Mouse (Mus musculus) layer of hippocampus, adult 9-11 months (tissue): ENCODE measurements around the gene Caskin1.

Experiments used
- DNase-seq: peaks from one replicate; pipeline ENCODE4 v3.0.0; 2022

The Caskin1 gene

DNA sequence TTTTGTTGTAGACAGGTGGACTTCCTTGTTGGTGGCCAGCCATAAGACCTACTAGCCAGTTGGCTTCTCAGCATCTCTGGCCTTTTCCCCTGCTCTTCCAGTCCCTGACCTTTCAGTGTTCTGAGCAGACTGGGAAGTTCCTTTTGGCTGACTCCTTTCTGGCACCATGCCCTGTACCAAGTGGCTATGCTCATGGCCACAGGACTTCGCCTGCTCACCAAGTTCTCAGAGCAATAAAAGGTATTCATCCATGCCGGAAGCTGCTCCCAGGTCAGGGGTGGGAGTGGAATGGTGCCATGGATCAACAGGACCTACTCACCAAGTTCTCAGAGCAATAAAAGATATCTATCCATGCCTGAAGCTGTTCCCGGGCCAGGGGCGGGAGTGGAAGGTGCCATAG, 15.9 kb upstream of the Caskin1 start:
- no peak for DNase-seq

- DNase-seq, result no peak
Measured at GRCm38 (mm10) chr17:24473612-24474275, 14.7 kb upstream of the Caskin1 start, which contains the start of gene Bricd5. Gene Bricd5 (plus strand): TSS chr17:24473884.

DNA sequence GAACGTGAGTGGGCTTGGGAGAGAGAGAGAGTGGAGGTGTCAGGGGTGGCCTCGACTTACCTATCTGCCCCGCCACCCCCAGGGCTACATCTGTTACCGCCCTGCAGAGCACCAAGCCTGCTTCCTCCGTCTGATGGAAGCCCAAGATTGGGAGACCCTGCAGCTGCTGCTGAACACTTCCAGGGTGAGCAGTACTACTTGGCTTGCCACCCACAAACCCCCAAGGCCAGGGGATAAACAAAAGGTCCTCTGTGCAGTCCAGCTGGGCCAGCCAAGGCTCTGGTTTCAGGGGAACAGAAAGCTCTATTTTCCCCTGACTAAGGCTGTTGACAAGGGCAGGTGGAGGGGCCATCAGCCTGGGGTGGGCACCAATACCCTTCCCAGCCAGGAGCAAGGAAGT, 13.8 kb upstream of the Caskin1 start:
- DNase-seq, result peak; percentile 81

GRCm38 (mm10) chr17:24475586-24475985, 12.8 kb upstream of the Caskin1 start:
- DNase-seq, result no peak

GRCm38 (mm10) chr17:24476022-24476776, 12.2 kb upstream of the Caskin1 start:
- DNase-seq, result no peak

DNA sequence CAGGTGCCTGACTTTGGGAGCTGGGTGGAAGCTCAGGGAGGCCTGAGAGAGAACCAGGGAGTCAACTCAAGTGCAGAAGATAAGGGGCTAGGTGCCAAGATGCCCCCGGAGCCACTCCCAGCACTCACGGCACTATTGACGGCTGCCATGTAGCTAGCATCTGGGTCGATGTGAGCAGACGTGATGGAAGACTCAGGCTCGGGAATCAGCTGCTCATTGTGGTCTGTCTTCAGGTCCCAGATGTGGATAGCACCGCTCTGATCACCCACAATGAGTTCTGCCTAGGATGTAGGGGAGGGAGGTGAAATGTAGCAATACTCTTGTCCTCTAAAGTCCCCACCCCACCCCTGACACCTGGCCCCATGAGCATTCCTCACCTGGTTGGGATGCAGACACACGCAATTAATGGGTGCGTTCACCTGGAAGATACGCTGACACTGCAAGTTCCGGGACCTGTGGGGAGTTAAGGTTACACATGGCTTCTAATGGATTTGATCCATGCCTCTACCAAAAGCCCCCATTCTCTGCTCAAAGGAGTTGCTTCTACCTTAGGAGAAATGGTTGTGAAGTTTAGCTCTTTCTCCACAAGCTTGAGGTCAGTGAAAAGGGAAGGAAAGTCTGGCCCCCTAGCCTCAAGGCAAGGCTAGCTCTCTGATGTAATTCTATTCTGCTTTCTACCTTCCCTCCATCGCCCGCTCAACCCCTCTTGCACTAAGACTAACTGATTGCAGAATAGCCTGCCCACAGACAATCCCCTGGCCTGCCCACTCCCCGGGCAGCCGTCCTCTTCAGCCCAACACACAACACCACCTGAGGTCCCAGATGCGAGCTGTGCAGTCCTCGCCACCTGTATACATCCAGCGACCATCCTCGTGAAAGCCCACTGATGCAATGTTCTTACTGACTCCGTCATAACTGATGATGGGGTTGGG, 11.1 kb upstream of the Caskin1 start:
- DNase-seq, result no peak

DNA sequence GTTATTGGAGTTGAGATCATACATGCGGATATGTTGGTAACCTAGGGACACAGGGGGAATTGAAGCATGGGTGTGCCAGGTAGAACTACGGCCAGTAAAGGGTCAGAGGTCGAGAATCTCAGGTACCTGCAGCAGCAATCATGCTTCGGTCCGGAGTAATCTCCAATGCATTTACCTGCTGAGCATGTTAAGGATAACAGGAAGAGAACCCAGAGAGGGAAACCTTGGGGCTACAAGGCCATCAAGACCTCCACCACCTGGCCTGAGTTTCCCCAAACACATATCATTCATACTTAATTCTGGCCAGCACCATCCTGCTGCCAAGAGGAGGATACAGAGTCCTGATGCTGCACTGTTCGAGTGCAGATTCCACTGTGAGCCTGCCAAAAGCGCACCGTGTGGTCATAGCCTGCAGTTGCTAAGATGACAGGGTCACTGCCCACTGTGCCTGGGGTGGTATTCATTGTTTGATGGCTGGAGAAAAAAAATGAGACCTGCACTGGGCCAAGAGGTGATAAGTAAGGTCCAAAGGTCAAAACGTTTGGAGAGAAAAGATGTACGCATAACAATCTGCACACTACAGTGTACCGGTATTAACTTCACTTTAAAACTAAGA, 10.3 kb upstream of the Caskin1 start:
- DNase-seq, result no peak

DNA sequence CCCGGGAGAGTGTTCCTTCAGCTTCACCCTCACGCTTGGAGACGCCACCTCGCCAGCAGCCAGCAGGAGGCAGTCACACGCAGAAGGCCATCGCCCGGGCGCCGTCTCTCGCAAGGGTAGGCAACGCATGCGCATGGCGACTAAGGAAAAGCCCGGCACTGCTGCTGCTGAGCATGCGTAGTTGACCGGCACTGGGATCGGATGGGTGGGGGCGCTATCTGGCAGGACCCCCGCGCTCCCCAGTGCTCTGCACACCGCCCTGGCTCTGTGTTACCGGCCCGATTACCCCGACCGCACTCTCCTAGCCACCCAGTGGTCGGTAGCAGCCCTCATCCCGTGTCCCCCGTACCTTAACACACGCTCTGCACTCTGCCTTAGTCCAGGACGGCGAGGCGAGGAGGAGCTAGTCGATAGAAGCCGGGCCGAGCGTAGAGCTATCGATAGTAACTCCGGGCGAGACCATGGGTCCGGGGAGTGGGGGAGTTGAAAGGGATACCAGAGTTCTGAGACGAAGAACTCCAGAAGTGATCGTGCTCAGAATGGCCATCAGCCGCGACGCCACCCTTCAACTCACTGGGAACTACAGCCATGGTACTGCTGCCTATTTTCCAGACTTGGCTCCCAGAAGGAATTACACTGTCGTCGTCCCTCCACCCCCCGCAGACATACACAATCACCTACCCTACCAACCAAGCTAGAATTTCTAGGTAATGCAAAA, 9.6 kb upstream of the Caskin1 start, which contains the start of gene Mlst8:
Mlst8 (minus strand) TSS at position 416 of the 718 bp plus-strand sequence.
- DNase-seq, result peak; percentile 96

- DNase-seq, result no peak
Measured at GRCm38 (mm10) chr17:24479431-24479830, 9.0 kb upstream of the Caskin1 start.

- no peak for DNase-seq
Measured at GRCm38 (mm10) chr17:24480201-24480826, 8.1 kb upstream of the Caskin1 start.

DNA sequence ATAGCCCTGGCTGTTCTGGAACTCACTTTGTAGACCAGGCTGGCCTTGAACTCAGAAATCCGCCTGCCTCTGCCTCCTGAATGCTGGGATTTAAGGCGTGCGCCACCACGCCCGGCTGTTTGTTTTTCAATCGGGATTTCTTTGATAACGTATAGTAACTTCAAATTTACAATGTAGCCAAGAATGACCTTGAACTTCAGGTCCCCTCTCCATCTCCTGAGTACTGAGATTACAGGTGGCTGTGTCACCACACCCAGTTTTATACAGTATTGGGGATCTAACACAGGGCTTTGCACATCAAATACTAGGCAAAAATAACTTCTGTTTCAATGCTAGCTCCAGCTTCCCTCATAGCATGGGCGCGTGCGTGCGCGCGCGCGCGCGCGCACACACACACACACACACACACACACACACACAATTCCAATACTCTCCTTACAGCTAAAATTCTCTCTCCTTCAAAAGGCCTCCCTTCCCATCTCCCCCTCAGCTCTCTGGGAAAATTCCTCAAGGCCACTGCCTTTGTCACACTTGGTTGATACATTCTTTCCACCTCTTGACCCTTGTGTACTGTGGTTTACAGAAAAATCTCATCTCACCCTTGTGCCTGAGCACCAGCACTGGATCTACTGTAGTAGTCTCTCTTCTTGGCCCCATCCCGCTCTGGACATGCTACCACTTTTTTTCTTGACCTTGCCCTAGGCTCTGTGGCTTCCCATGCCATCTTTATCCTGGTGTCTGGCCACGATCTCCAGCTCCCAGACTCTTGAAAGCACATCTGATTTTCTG, 7.2 kb upstream of the Caskin1 start:
- DNase-seq, result no peak

DNA sequence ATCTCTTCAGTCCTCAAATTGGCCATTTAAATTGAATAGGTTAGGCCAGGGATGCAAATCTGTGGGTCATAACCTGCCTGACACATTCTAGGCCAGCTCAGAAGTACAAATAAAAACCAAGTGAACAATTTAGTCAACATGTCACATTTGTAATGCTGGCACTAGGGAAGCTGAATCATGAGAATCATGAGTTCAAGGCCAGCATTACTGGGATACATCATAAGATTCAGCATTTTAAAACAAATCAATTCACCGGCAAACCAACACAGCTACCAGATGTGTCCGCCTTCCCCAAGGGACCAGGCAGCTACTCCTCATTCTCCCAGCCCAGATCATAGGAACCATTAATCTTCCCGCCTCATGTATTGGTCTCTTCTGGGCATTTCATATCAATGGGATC, 4.9 kb upstream of the Caskin1 start:
- DNase-seq, result no peak

DNA sequence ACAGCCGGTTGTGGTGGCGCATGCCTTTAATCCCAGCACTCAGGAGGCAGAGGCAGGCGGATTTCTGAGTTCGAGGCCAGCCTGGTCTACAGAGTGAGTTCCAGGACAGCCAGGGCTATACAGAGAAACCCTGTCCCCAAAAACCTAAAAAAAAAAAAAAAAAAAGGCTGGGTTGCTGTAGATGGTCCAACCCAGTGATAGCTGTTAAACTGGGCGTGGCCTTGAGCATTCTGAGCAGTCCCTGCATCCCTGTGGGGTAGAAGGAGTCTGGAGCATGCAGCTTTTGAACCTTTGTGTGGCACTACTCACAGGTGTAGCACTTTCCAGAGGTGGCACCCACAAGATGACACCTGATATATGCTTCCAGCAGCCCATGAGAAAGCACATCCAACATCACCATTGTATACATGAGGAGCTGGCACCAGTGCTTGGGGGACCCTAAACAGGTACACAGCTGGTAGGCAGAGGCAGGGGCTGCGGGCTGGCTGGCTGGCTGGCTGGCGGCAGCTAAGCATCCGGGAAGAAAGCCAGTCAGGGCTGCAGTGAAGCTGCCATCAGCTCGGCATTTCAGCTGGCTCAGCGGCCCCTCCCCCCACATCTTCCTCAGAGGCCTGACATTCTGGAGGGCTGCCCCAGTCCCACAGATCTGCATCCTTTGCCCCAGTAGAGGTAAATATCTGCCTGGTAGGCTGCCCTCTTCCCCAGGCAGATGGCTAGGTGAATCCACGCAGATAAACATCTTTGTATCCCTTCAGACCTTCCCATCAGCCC, 3.1 kb upstream of the Caskin1 start:
- no peak for DNase-seq

DNA sequence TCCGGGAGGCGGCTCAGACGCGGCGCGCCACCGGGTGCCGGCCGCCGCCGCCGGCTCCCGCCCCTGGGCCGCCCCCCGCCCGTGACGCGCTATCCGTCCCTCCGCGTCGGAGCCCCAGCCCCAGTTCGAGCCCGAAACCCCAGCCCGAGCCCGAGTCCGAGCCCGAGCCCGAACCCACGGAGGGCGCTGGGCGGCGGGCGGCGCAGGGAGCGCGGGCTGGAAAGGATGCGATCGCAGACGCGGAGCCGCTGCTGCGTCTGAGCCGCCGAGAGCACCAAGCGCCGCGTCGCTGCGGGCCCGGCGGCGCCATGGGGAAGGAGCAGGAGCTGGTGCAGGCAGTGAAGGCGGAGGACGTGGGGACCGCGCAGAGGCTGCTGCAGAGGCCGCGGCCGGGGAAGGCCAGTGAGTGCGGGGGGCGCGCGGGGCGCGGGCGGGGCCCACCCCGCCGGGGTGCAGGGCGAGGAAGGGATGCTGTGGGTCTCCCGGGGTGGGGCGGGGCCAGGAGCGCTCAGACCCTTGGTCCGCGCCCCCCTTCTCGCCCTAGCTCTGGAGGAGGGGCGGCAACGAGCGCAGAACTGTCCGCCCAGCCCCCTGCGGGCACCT, 362 bp downstream of the Caskin1 start:
- no peak for DNase-seq

DNA sequence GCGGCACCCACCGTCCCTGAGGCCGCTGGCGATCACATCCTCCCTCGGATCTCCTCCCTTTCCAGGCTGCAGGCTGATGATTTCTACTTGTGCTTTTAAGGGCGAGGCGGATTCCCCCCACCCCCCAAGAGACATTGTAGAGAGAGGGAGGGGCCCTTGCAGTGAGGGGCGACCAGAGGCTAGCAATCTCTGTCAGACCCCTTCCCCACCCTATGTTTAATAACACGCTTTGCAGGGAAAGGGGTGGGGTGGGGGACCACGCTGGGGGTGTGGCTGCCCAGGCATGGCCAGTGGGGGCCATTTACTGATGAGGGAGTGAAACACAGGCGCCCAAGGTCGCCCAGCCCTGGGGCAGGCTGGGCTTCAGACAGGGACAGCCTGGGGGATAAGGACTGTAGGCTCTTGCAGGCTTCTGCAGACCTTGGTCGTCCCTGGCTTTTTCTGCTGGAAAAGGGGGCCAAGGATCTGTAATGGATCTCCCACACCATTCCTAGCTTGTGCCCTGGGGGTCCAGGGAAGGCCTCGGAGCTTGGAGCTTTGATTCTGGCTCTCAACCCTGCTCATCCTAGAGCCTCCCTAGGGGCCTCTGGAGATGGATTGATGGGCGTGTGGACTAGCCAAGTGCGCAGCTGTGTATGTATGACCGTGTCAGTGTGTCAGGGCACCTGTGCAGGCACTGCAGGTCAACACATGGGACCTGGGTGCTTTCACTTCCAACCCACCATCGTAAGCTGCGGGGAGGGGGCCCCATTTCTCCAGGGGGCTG, 1.0 kb downstream of the Caskin1 start:
- no peak for DNase-seq

DNA sequence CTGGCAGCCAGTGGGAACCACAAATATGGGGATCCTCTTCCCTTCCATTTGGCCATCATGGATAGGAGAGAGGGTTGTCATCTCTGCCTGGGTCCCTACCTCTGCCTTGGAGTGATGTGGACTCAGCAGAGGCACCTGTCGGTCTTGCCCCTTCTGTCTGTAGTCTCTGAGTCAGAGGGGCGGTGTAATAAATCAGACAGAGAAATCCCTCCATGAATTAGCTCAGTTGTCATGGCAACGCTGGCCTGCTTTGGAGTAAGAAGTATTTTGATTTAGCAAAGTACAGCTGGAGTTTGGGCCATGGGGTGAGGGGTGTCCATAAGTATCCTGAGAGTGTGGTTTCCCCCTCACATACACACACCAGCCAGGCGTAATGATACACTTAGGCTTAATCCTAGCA, 2.0 kb downstream of the Caskin1 start:
- DNase-seq, result peak; percentile 60

DNA sequence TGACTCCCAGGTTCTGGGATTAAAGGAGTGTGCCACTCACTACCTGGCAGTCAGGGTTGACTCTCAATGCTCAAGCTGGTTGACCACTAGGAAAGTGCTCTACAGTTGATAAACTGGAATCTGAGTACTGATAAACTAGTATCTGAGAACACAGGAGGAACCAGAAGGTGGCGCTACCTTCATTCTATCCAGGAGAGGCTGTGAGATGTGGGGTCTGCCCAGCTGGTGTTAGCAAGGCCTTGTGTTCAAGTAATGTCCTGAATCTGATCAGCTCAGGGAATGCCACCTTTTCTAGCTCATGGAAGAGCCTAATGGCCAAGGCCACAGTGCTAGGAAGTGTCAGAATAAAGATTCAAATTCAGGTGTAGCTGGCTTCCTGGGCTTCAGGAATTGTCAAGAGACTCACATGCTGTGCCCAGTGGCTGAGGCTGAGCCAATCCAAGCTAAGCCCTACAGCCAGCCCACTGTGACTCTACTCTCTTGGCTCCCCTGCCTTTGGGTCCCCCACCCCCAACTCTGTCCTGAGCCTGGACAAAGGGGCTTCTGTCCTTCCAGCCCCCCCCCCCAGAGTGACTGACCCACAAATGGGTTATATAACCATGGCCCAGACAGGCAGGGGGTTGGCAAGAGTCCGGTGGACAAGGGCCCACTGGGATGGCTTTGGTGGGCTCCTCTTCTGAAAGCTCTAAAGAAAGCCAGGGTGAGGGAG, 6.4 kb downstream of the Caskin1 start:
- peak; percentile 71 for DNase-seq

DNA sequence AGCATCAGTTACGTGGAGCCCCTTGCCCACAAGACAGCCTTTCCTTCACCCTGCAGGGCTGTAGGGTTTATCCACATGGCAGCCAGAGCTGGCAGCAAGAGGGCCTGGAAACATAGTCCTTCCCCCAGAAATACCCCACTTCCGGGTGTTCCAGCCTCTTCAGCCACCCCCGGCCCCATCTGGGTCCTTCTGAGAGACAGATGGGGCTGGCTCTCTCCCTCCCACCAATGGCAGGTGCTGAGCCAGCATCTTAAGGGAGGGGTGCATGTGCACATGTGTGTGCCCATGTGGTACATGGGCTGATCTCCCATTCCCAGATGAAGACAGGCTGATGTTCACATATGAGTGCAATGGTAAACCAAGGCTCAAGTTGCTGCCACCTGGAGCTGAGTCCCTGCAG, 7.0 kb downstream of the Caskin1 start:
- peak; percentile 87 for DNase-seq
